Mouse (Mus musculus): ENCODE results near the gene Robo2.
"Not testable (repeated sequence)": the region's sequence is repeated elsewhere in the genome, so short reads cannot be mapped to it uniquely, and the experiment has no call there.

Gene Robo2

DNA sequence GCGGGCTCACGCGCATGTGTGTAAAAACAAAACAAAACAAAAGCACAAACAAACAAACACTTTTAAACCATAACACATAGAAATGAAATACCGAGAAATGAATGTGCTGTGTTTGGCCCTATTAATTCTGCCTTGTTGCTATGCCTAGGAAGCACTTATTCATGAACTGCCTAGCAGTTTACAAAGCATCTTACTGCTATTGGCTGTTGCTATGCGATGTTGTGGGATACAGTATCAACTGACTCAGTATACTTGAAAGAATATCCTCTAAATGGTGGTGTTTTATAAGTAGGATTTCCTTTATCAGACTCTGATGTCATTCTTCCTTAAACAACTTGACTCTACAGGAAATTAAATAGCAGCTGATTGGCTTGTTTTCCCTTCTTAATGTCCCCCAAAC lies 339.0 kb downstream of the Robo2 start:
- in situ Hi-C loops (cut with MseI, MboI): no loop called here

DNA sequence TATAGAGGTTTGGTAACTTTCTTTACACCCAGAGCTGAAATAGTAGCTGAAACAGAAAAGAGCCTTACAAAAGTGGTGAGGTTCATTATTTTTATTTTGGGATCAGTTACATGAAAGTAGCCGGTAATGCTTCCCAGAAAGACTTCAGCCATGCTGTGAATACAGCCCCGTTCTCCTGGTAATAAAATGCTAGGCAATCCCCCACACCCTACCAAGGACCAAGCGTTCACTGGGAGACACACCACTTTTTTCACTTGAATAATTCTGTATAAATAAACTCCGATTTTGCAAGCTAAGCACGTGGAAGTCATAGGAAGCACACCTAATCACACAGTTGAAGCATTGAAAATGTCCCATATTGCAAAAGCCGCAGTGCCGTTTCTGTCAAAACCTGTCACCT lies 341.0 kb downstream of the Robo2 start:
- in situ Hi-C loops (cut with MseI, MboI): no loop called here

DNA sequence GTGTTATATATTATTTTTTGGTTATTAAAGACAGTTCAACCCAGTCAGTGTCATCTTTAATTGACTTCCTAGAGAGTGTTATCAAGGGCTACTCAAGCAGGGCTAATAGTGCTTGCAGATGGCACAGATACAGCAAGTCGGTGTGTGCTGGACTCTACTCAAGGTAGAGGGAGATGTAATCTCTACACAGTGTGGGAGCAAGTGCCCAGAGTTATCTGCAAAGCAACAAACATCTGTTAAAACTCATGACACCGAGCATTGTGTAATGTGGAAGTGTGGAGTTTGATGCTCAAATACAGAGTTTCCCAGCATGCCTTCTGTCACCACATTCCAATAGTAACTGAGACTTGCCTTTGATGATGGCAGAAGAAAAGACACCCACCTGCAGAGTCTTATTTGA lies 345.7 kb downstream of the Robo2 start:
- in situ Hi-C loops (cut with MseI, MboI): no loop called here

DNA sequence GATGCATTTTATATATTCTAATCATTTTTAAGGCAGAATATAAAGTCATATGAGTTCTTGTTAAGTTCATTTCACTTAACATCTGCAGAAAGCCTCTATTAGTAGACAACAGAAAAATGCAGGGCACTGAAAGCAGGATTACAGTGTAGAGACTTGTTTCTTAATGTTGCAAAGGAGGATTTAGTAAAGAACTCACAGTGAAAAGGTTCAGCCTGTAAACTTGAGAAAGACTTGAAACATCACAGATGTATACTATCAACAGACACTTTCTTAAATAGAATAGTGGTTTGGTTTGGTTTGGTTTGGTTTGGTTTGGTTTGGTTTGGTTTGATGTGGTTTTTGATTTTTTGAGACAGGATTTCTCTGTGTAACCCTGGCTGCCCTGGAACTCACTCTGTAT lies 349.7 kb downstream of the Robo2 start:
- in situ Hi-C loops (cut with MseI, MboI): no loop called here

DNA sequence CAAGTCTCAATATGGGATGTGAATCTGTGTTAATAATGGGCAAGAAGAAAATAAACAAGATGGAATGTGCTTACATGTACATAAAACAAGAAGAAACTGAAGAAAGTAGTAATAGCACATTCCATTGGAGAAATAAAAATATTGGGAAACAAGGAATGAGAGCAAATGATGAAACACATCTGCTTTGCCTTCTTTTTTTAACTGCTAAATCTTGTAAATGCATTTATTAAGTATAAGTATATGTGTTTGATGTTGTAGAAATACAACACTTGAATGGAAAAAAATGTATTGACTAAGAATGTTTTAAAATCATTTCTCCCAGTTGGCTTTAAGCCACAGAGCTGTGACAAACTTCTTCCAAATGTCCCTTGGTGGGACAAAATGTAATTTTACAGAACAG lies 350.1 kb downstream of the Robo2 start:
- in situ Hi-C loops (cut with MseI, MboI): no loop called here

DNA sequence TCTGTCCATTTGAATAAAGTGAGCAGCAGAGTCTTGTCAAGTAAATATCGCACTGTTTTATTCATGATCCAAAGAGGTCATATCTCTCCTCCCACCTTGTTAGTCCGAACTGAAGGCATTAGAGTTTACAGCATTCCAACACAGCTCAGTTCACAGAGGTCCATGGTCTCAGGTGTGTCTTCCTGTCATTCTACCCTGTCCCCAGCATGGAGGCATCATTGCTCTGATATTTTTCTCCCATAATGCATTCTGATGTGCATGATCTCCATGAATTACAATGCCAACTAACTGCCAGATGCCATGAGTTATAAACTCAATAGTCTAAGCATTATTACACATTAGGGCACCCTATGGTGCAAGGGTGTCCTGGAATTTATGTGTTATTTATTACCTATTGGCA lies 354.7 kb downstream of the Robo2 start:
- in situ Hi-C loops (cut with MseI, MboI): no loop called here

DNA sequence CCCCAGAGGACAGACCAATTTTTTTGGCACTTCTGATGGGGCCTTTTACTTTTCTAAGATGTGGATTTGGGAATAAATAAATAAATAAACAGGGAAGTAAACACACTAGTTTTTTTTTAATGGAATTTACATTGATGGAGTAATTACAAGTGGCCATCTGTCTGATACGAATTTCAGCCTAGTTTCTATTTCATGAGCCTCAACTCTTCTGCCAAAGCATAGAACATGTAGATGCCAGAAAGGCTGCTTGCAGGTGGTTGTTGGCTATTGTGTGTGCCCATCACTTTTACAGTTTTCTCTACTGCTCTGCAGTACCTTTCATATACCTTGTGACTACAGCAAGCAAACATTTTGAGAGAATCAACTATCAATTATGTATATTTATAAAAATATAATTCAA lies 355.4 kb downstream of the Robo2 start:
- in situ Hi-C loops (cut with MseI, MboI): no loop called here

DNA sequence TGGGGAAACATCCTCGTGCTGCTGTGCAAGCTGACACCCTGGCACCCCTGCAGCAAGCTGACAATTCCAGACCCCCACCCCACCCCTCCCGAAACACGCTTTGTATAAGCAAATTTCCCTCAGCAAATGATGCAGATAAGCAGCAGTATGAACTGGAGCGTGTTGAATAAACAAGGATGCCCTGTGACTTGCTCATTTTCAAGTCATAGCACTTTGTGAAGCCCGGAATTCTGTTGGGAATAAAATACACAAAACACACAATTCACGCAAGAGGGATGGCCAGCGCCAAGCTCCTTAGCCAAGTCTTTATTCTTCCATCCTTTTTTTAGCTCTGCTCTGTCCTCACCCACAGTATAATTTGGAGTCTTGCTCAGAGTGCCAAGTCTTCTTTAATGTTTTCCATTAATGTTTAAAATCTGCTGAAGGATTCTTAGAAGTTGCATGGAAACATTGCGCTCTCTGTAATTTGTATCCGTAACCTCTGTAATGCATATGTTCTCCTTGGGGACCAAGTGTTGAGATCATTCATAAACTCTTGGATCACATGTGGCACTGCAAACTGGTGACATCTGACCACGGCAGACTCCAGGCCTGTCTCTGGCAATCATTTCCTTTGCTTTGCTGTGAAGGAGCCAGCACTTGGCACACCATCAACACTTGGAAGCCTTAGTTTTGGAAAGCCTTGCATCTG lies 356.4 kb downstream of the Robo2 start:
- in situ Hi-C loops (cut with MseI, MboI): no loop called here

DNA sequence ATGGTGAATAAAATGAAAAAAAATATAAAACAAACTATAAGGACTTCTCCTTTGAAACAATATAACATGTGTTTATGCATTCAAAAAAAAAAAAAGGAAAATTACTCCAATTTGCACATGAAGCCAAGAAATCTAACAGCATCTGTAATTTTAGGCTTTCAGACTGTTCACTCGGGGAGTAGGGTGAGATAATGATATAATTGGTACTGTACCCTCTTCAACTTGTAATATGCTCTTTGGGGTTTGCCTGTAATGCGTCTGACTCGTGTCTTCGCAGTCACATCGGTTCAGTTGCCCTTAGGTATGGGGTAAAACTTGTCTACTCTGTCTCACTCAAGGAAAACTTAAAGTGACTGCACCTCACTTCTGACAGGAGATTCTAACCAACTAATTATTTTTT lies 362.2 kb downstream of the Robo2 start:
- in situ Hi-C loops (cut with MseI, MboI): no loop called here

DNA sequence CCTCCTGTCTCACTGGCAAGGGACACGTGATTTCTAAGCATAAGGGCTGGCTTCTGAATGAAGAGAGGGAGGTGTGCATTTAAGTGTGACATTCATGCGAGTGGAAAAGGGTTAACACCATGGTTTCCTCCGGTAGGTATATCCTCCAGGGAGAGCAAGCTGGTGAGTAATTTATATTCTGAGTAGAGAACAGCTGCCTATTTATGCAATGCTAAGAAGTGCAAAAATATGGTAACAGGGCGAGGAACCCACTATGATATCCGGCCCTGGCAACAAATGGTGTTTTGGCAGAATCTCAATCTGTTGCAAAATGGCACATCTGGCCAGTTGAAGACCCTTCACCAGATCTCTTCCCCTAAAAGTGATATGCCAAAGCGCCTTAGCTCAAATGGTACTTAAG lies 362.6 kb downstream of the Robo2 start:
- in situ Hi-C loops (cut with MseI, MboI): no loop called here

DNA sequence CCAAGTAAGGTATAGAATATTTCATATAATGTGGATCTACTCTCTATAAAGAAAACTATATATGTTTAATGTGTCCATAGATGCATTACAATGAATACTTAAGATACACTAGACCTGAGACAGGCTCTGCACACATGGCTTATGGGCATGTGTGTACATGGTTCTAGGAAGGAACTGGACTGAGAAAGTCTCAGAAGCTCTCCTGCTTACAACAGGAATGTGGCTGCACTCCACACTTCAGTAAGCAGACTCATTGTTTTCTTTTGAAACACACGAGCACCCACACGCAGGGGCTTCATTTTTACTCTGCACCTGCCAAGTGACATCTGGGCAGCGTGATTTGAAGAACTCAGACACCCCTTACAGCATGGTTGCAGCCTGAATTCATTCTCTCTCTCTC lies 364.4 kb downstream of the Robo2 start:
- in situ Hi-C loops (cut with MseI, MboI): no loop called here

DNA sequence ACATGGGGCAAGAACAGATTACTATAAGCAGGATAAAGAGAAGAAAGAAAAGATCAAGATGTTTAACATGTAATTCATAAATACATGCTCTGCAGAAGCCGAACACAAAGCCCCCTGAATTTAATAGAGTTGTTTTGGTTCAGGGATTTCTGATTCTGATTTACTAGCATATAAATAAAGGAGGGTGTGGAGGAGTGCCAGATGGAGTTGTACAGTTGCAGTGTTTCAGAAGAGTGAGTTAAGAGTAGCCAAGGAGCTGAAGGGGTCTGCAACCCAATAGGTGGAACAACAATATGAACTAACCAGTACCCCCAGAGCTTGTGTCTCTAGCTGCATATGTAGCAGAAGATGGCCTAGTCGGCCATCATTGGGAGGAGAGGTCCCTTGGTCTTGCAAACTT lies 370.8 kb downstream of the Robo2 start:
- in situ Hi-C loops (cut with MseI, MboI): not testable (repeated sequence)

DNA sequence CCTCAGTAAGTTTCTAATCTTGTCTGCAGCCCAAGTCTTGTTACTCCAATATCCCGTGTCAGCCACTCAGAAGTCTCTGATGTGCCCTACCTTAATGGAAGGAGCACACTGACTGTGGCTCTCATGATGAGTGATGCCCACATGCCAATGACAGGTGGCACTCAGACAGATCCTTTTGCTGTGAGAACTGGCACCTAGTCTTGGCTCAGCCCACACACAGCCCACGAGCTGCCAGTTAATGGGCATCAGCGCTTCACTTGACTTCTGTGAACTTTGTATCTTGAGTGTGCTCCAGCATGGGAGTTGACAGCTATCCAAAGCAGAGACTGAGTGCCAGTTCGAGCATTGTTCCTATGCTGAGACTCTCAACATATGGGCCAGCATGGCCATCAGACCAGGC lies 383.8 kb downstream of the Robo2 start:
- in situ Hi-C loops (cut with MseI, MboI): no loop called here

DNA sequence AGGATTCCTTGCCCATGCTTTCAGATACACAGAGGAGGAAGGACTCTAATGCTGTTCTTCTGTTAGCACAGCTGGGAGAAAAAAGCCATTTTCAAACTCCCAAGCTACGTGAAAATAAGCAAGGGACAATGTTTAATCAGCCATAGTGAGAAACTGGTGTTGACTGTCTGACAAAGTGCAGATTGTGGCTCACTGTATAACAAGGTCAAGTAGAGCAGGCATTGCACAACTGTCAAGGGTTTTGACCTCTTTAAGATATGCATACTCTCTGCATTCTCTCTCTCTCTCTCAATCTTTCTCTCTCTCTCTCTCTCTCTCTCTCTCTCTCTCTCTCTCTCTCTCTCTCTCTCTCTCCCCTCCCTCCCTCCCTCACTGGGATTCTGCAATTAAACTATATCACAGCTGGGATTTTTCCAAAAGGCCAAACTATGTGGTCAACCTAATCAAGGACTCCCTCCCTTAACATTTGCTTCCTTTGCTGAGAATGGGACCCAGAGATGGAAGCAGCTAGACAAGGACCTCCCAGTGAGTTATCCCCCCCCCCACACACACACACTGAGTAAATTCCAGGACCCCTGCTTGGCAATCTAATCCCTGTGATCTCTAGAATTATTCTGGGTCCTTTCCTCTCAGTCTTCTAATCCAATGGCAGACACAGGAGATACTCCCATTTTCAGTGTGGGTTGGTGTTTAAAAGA lies 389.2 kb downstream of the Robo2 start:
- in situ Hi-C loops (cut with MseI, MboI): no loop called here

DNA sequence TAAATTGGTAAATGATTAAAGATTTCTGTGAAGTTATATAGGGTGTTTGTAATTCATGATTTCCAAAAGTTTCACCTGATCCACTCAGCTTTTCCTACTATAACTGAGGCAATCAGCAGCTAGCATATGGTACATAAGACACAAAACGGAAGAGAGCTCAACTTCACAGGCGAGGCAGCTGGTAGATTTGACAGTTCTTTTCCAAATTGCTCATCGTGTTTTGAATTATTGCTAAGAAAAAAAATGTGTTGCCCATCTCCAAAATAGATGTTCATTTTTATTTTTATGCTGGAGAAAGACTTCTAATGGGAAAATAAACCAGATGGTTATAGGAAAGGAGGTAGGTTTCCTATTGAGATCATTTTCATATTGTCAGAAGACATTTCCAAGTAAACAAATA lies 405.9 kb downstream of the Robo2 start:
- in situ Hi-C loops (cut with MseI, MboI): no loop called here

DNA sequence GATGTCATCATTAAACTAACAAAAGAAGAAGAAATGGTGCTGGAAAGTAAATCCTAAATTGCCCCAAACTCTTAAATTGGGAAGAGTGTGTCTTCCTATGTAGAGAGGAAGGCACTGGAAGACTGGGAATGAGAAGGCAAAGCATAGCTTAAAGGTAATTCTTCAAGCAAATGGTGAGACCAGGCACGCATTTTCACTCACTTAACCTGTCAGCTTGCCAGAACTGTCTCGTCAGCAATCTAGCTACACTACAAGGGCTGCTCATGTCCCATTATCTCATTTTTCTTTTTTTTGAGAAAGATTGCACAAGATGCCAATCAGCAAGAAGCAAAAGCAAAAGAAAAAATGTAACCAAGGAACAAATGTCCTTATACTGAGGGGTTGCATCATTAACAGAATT lies 410.3 kb downstream of the Robo2 start:
- in situ Hi-C loops (cut with MseI, MboI): no loop called here

DNA sequence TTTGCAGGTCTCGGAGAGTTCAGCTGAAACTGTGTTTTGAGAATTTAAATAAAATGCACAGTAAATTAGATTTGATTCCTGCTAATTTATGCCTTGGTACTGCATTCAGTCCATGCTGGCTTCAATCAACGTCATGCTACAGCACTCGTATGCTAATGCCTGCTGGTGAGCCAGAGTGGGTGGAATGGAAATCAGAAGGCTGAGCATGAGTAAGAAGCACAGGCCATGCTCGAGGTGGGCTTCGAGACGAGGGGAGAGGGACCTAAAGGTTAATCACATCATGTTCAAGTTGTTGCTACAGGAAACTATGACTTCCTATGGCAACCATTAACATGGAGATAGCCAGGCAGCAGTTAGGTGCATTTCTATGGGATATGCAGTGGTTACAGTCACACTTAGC lies 420.4 kb downstream of the Robo2 start:
- in situ Hi-C loops (cut with MseI, MboI): no loop called here

DNA sequence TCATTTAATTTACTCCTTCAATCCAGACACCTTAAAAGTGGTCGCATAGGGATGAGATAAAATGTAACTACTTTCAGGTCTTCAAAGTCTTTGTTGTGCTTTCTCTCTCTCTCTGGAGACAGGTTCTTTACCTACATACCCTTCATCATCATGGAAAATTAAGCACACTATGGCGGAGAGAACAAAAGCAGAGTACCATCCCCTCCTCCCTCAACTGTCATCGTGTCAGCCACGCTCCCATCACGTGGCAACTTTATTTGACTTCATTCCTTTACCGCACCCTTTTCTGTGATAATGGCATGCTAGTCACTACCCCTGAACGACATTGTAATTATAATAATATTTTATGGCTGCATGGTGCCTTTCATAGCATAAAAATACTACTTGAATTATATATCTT lies 442.1 kb downstream of the Robo2 start:
- in situ Hi-C loops (cut with MseI, MboI): no loop called here

DNA sequence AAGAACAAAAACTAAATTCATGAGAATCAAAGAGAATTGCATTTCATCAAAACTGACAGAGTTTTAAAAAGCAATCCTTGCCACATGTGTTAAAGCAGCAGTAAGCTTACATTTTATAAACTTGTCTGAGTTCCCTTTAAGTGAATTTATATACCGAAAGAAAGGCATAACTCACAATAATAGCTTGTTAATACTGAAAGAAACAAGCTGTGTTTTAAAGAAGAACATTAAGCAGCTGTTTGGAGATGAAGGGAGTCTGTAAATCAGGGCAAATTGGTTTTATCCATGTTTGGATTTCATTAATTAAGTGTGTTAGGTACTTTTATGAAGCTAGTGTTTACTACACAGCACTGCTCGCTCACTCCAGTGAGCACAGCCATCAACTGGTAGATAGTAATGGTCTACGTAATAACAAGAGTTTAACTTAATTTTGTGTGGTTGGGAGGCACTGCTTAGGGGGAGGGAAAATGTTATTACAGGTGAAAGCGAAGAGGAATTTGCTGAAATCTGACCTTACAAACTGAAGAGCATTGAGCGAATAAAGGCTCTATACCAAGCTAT lies 447.2 kb downstream of the Robo2 start:
- in situ Hi-C loops (cut with MseI, MboI): no loop called here

DNA sequence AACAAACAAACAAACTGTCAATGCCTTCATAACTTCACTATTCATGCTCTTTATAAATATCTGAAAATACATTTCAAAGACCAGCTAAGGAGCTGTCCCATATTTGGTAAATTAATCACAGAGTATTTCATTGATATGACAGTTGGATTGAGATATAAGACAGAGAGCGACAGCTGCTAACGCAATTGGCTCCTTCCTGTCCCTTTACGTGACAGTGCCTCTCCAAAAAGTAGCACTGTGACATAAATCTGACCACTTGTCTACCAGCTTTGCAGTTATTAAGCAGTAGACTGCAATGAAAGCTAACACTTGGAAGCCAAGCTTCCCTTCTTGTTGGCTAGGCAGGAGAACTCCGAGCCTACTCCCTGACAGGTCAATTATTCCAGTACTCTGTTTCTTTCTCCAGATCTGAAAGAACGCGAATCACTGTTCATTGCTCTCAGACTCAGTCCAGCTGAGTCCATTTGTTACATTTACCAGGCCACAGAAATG lies 452.1 kb downstream of the Robo2 start:
- in situ Hi-C loops (cut with MseI, MboI): no loop called here

DNA sequence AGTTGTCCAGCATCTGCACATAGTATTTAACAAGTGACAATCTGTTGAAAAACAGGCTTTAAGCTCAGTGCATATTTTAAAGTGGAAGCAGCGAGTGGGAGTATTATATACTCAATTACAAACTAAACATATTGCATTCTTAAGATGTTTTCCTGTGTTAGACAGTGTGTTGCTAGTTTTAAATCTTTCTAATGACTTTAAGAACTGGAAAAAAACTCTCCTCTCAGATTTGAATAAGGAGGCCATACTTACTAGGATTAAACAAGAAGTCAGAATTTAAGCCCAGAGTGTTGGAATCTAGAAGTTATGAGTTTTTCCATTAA lies 453.1 kb downstream of the Robo2 start:
- in situ Hi-C loops (cut with MseI, MboI): no loop called here

DNA sequence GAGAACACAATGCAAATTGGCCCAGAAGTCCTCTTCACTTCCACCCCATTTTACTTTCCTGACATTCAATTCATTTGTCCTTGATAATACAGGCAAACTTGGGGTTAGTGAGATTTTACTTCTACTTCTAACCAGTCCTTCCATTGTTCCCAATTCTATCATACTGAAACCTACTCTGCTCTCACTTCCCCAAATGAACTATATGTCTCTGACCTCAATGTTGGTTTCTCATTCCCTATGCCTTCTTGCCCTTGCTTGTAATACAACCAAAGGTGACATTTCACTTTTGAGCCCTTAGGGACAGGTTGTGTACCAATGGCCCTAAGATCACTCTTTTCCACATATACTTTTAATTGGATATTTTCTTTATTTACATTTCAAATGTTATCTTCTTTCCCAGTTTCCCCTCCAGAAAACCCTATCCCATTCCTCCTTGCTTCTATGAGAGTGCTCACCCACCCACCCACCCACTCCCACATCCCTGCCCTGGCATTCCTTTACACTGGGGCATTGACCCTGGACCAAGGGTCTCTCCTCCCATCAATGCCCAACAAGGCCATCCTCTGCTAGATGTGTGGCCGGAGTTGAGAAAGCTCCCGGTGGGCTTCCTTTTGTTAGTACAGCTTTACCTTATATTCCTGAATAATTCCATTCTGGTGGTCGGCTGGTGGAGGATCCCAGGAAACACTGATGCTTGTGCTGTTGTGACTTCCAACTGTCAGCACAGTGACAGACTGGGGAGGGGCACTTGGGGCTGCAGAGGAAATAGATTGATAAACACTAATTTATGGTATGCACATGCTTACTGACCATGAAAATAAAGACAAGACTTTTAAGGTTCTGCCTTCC lies 453.7 kb downstream of the Robo2 start:
- in situ Hi-C loops (cut with MseI, MboI): no loop called here

DNA sequence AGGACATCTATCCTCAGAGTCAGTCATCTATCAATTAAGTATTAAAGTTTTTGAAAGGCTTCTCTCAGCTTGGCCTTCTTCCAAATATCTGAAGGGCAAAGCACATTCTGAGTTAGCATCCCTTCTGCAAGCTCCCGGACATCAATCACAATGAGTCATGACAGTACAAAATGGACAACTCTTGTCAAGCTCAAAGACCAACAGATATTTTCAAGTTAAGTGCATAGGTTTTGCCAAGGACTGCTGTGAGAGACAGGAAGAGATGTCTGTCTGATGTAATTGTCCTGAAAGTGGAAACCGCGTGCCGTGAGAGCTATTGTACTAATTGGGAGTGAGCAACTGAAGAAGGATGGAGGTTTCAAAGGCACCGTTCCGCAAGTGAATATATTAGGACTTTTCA lies 465.5 kb downstream of the Robo2 start:
- in situ Hi-C loops (cut with MseI, MboI): no loop called here

Data from mouse trophoblast stem cell (cell line).